Mouse (Mus musculus): ENCODE measurements around the gene Hgfac. TPM values are rescaled to one million over a fixed set of nuclear protein-coding genes. Genes with fewer than 3 reads are reported as not detected.

Gene Hgfac
- polyA plus RNA-seq, 1 experiment from 2014 or later, result 0.37 TPM

GRCm38 (mm10) chr5:35056604-35057432 lies 15.5 kb downstream of the Hgfac start, which contains the start of gene Dok7:
Dok7 (plus strand) TSS chr5:35056766.
- Histone ChIP-seq H3K4me3 (ENCODE audit: low read depth, low read length) (peak within 1 kb of the TSS; percentile 54), H3K27ac (ENCODE audit: low read depth) (no peak within 1 kb of the TSS)
- ATAC-seq (ENCODE audit: insufficient read depth), result peak; percentile 69; the same call in 1 of the 2 replicates

DNA sequence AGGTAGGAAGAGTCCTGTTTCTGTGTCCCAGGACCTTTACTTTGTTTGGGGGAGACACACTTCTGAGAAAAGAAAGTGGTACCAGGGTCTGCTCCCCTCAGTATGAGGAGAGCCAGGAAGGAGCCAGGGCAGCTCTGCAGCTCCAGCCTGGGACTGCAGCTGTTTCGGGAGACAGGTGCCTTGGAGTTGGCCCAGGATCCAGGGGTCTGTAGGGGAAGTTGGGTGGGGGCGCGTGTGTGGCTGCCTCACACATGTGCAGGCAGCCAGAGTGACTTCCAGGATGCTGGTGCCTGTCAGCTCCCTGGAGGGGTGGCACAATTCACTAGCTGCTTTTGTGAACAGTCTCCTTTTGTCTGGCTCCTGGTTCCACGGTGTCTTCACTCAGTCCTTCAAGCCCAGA lies 16.3 kb downstream of the Hgfac start:
- no peaks in the 10 kb centered on the region for H3K9me3 ChIP-seq (ENCODE audit: low read depth, low read length)
- peak overlapping the region; percentile 91 for H3K4me2 ChIP-seq
- H3K4me1 ChIP-seq (ENCODE audit: insufficient read depth), result peaks cover 4% of the 10 kb centered on the region; the same call in 1 of the 2 replicates
- H3K27me3 ChIP-seq (ENCODE audit: insufficient read depth, low read length), result peaks cover 27% of the 10 kb centered on the region
- H3K36me3 ChIP-seq (ENCODE audit: insufficient read depth), result no peaks in the 10 kb centered on the region
- peak overlapping the region; percentile 54 for H3K4me3 ChIP-seq (ENCODE audit: low read depth, low read length)
- no peak for ATAC-seq (ENCODE audit: insufficient read depth)
- TF ChIP-seq CTCF (IDR thresholded peaks at IDR 0.05; ENCODE audit: low read depth), result no peak
- DNase-seq, result no peak
- WGBS, result 19% methylated on average over 4 of the region's 4 CpGs
- peak overlapping the region; percentile 55 for H3K9ac ChIP-seq
- no peak overlapping the region for H3K27ac ChIP-seq (ENCODE audit: low read depth)

More at GRCm38 (mm10) chr5:35056604-35057432, 15.5 kb downstream of the Hgfac start, which contains the start of gene Dok7:
- Histone ChIP-seq H3K36me3 (ENCODE audit: insufficient read depth) (no peaks in the 10 kb centered on the region), H3K27me3 (ENCODE audit: insufficient read depth, low read length) (peaks cover 27% of the 10 kb centered on the region), H3K4me2 (peak within 1 kb of the TSS; percentile 91), H3K9me3 (ENCODE audit: low read depth, low read length) (no peaks in the 10 kb centered on the region), H3K4me1 (ENCODE audit: insufficient read depth) (peaks cover 4% of the 10 kb centered on the region; the same call in 1 of the 2 replicates), H3K9ac (peak within 1 kb of the TSS; percentile 55)
- peak; percentile 66 for DNase-seq
- TF ChIP-seq CTCF (IDR thresholded peaks at IDR 0.05; ENCODE audit: low read depth), result peak; percentile 45
- under 1% methylated on average over 61 of the region's 74 CpGs for WGBS

- Histone ChIP-seq H3K27ac (ENCODE audit: low read depth) (no peak overlapping the region), H3K36me3 (ENCODE audit: insufficient read depth) (no peaks in the 10 kb centered on the region), H3K9me3 (ENCODE audit: low read depth, low read length) (no peaks in the 10 kb centered on the region), H3K4me2 (no peak overlapping the region), H3K4me1 (ENCODE audit: insufficient read depth) (peaks cover 4% of the 10 kb centered on the region; the same call in 1 of the 2 replicates), H3K4me3 (ENCODE audit: low read depth, low read length) (no peak overlapping the region), H3K9ac (no peak overlapping the region), H3K27me3 (ENCODE audit: insufficient read depth, low read length) (peaks cover 27% of the 10 kb centered on the region)
- WGBS, result 45% methylated on average over 1 of the region's 1 CpGs
- TF ChIP-seq CTCF (IDR thresholded peaks at IDR 0.05; ENCODE audit: low read depth), result no peak
- ATAC-seq (ENCODE audit: insufficient read depth) (no peak), DNase-seq (no peak)
Observed at GRCm38 (mm10) chr5:35058216-35058615, 16.9 kb downstream of the Hgfac start.

DNA sequence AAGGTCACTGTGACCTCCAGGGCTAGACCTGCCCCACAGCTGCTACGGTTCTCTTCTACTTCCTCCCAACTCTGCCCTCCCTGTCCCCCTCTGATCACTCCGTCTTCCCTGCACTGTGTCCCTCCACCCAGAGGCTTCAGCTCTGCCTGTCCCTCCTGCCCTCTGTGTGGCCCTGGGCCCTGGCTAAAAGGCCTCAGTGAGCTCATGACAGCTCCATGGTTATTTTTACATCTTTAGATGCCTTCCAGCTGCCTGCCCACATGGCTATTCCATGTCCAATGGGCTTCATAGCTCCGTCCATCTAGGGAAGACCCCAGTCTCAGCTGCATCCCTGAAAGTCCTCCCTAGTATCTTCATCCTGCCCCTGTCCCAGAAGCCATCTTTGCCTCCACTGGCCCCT lies 18.8 kb downstream of the Hgfac start:
- DNase-seq (no peak), ATAC-seq (ENCODE audit: insufficient read depth) (no peak)
- H3K27ac ChIP-seq (ENCODE audit: low read depth), result no peak overlapping the region
- peaks cover 27% of the 10 kb centered on the region for H3K27me3 ChIP-seq (ENCODE audit: insufficient read depth, low read length)
- no peaks in the 10 kb centered on the region for H3K36me3 ChIP-seq (ENCODE audit: insufficient read depth)
- no peak overlapping the region for H3K4me2 ChIP-seq
- peaks cover 4% of the 10 kb centered on the region; the same call in 1 of the 2 replicates for H3K4me1 ChIP-seq (ENCODE audit: insufficient read depth)
- TF ChIP-seq CTCF (IDR thresholded peaks at IDR 0.05; ENCODE audit: low read depth), result no peak
- H3K9ac ChIP-seq, result no peak overlapping the region
- 53% methylated on average over 3 of the region's 3 CpGs for WGBS
- no peaks in the 10 kb centered on the region for H3K9me3 ChIP-seq (ENCODE audit: low read depth, low read length)
- no peak overlapping the region for H3K4me3 ChIP-seq (ENCODE audit: low read depth, low read length)

DNA sequence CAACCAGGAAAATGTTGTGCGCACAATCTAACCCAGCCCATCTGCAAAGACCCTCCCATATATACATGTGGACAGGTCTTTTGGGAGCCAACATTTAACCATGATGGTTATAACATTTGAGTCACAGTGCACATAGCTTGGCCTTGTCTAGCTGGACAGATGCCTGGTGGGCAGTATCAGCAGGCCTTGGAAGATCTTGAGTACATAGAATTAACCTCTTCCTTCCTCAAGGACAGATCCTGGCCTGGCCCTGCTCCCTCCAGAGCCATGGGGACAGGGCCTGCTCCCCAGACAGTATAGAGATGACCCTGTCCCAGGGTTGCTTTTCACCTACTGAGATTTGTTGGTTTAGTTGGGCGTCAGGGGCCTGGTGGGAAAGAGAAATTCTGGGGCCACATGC lies 28.5 kb downstream of the Hgfac start:
- DNase-seq (no peak), ATAC-seq (ENCODE audit: insufficient read depth) (no peak)
- WGBS, result 71% methylated on average over 2 of the region's 2 CpGs
- H3K9ac ChIP-seq, result no peak overlapping the region
- TF ChIP-seq CTCF (IDR thresholded peaks at IDR 0.05; ENCODE audit: low read depth), result no peak
- H3K4me1 ChIP-seq (ENCODE audit: insufficient read depth), result no peaks in the 10 kb centered on the region
- H3K4me2 ChIP-seq, result no peak overlapping the region
- H3K27me3 ChIP-seq (ENCODE audit: insufficient read depth, low read length), result no peaks in the 10 kb centered on the region
- H3K36me3 ChIP-seq (ENCODE audit: insufficient read depth), result no peaks in the 10 kb centered on the region
- no peak overlapping the region for H3K4me3 ChIP-seq (ENCODE audit: low read depth, low read length)
- H3K27ac ChIP-seq (ENCODE audit: low read depth), result no peak overlapping the region
- H3K9me3 ChIP-seq (ENCODE audit: low read depth, low read length), result no peaks in the 10 kb centered on the region

- ATAC-seq (ENCODE audit: insufficient read depth), result no peak
- no peak for TF ChIP-seq CTCF (IDR thresholded peaks at IDR 0.05; ENCODE audit: low read depth)
- WGBS, result 79% methylated on average over 8 of the region's 8 CpGs
- Histone ChIP-seq H3K27ac (ENCODE audit: low read depth) (no peak overlapping the region), H3K4me2 (no peak overlapping the region), H3K9me3 (ENCODE audit: low read depth, low read length) (no peaks in the 10 kb centered on the region), H3K4me1 (ENCODE audit: insufficient read depth) (no peaks in the 10 kb centered on the region), H3K36me3 (ENCODE audit: insufficient read depth) (no peaks in the 10 kb centered on the region), H3K9ac (no peak overlapping the region), H3K4me3 (ENCODE audit: low read depth, low read length) (no peak overlapping the region), H3K27me3 (ENCODE audit: insufficient read depth, low read length) (no peaks in the 10 kb centered on the region)
- no peak for DNase-seq
Observed at GRCm38 (mm10) chr5:35070314-35070713, 29.0 kb downstream of the Hgfac start.

DNA sequence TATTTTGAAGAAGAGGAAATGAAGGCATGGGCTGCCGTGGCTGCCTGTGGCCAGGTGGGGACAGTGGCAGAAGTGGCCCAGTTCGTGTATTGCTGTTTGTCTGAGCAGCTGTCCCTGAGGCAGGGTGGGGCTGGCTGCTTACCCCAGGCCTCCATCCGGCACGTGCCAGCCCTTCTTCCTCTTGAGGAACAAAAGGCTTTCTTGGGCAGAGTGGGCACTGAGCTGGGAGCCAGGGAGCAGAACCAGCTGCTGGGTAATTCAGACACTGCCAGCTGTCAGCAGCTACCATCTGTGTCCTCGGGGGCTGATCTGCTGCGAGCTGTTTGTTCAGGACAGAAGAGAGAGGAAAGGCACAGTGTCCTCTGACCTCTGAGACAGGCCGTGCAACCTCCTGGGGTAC lies 29.6 kb downstream of the Hgfac start:
- Histone ChIP-seq H3K27ac (ENCODE audit: low read depth) (no peak overlapping the region), H3K9ac (no peak overlapping the region), H3K4me2 (no peak overlapping the region), H3K4me1 (ENCODE audit: insufficient read depth) (no peaks in the 10 kb centered on the region), H3K9me3 (ENCODE audit: low read depth, low read length) (no peaks in the 10 kb centered on the region), H3K4me3 (ENCODE audit: low read depth, low read length) (no peak overlapping the region), H3K27me3 (ENCODE audit: insufficient read depth, low read length) (no peaks in the 10 kb centered on the region), H3K36me3 (ENCODE audit: insufficient read depth) (no peaks in the 10 kb centered on the region)
- TF ChIP-seq CTCF (IDR thresholded peaks at IDR 0.05; ENCODE audit: low read depth), result no peak
- ATAC-seq (ENCODE audit: insufficient read depth), result no peak
- no peak for DNase-seq
- WGBS, result 50% methylated on average over 7 of the region's 7 CpGs

All from lung, embryonic 14.5 days (tissue).